Mouse (Mus musculus) spleen, postnatal 4 days (tissue): ENCODE measurements at regions not wholly inside any gene's neighbourhood (a gene's known extent, or its start where the extent isn't known, plus 50 kb on each side); places are given as distances from the start of the nearest gene placed in this dataset.

Experiments
- DNase-seq, 2 experiments: peaks; one replicate each; pipeline ENCODE4 v3.0.0; 2022; ENCODE audit warnings: low spot score in 2 of 2

DNA sequence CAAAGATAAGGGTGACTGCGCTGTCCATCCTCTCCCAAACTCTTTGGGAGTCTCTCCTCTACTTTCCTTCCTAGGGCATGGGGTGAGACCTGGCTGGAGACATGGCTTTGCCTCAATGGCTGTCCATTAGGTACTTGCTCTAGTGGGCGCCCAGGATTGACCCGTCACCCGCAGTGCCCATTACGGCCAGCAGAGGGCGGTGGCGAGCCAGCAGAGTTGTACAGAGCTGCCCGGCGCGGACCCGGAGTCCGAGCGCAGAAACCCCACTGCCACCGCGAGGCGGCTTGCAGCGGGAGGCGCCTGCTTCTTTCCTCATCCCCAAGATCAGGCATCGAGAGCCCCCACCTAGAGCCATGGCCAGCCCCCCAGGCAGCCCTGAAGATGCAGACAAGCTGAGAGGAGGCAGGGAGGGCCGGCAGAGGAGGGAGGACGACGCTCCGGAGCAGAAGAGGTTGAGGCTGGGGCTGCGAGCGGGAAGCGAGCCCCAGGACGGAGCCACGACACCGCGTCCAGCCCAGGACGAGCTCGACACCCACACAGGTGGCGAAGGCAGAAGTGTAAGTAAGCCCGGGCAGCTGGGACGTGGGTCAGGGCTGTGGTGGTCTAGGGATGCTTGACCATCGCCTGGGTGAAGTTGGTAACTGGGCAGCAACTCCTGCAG lies 50.9 kb upstream of the Eef2kmt start:
- DNase-seq, result peak; percentile 79 to 95
